Mouse (Mus musculus) testis, postnatal 10 days (tissue): ENCODE data around the gene Rbm45.

Experiments used
- DNase-seq: peaks from one replicate; pipeline ENCODE4 v3.0.0; 2021; ENCODE audit warnings: low spot score

Rbm45 gene

DNA sequence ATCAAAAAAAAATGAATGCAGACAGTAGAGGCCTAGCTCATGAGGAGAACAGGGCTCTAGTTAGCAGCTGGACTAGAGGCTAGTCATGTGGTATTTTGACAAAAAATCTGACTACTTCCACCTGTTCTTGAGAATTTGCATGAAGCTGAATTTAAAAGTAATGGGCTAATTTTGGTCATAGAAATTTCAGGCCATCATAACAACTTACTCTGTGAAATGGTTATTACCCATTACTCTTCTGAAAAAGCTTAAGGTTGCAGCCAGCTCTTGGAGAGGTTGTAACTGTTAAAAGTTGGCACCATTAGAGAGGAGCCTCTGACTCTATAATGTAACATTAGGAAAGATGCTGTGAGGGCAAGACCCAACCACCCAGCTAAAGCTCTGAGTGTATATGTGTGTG lies 16.7 kb downstream of the Rbm45 start:
- no peak for DNase-seq

GRCm38 (mm10) chr2:76400178-76400577 lies 30.4 kb downstream of the Rbm45 start:
- no peak for DNase-seq

DNA sequence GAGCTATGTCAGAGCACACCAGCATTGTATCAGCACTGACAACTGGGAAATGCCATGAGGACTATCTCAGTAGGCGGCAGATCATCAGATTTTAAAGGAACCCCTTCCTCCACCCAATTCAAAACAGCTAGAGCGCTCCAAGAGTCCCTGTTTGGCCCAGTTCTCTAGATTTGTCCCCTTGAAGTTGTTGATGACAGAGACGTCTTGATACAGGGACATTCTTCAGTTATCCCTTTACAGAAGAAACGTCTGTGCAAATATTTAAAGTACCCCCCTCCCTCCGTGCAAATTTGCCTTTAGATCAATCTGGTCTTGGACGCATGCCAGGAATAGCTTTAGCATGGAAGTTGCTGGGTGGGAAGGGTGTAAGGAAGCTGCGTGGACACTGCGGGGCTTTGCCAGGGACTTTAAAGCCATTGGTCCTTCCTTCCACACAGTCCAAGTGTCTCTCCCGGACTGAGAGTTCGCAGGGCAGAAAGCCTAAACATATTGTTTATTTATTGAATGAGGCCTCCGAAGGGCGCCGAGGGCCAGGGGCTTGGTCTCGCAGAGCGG lies 35.9 kb downstream of the Rbm45 start:
- DNase-seq, result peak; percentile 47

DNA sequence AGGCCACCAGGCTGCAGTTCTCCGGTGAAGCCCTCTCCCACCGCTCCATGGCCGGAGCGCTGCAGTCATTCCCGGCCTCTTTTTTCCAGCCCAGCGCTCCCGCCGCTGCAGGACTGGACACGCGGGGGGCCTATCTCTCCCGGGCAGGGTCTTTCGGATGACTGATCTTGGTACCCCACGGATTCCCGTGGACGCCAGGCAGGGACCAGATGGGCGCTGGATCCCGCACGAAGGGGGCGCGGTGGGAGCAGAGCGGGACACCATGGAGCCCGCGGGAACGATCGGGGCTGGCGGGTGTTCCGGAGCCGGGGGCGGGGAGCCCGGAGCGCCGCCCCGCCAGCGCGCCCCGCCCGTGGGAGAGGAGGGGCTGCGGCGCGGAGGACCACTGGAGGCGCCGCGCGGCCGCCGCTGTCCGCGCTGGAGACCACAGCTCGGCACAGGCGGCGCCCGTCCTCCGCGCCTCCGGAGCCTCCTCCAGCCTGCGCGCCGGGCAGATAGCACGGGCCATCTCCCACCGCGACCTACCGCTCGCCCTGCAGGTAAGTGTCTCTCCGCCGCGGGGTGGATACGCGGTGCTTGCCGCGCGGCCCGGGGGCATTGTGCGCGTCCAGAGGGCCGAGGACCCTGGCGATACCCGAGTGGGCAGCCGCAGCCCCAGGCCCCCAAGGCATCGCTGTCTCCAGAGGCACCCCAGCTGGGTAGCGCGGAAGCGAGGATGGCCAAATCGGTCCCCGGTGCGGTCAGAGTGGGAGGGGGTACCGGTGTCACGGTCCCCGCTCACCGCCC lies 36.6 kb downstream of the Rbm45 start, which contains the start of gene Osbpl6:
Gene Osbpl6 (plus strand): TSS at position 358 of the 786 bp plus-strand sequence.
- DNase-seq, result peak; percentile 75

GRCm38 (mm10) chr2:76406937-76407441 lies 37.2 kb downstream of the Rbm45 start:
- DNase-seq, result peak; percentile 66

DNA sequence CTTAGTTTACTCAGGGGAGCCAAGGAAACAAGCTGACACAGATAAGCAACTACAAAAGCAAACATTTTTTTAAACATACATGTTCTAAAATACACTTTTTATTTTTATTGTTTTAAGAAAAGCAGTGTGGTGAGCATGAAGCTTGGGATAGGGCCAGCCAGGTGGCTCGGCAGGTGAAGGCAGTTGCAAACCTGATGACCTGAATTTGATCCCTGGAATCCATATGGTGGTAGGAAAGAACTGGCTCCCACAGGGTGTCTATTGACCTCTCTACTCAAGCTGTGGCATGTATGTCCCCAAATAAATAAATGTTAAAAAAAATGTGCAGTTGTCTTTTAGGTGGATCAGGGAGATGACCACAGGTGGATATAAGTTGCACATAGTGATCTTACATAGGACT lies 39.7 kb downstream of the Rbm45 start:
- no peak for DNase-seq

DNA sequence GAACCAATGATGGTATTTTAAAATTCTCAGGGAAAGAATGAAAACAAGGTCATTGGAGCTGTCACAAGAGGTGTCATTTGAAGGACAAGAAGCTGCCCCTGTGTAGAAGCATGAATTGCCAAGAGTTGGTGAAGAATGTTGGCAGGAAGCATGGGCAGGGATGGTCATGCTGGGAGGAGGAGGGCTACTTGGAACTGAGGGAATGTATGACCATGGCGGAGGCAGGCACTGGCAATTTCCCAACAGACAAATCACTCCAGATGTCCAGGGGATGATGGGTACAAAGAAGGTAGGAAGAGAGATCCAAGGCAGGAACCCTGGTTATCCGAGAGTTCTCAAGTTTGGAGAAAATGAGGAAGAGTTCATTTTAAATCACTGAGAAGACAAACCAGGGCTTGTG lies 40.2 kb downstream of the Rbm45 start:
- DNase-seq, result no peak

GRCm38 (mm10) chr2:76412924-76413323 lies 43.1 kb downstream of the Rbm45 start:
- DNase-seq, result no peak

- DNase-seq, result no peak
Measured at GRCm38 (mm10) chr2:76417446-76418141, 47.8 kb downstream of the Rbm45 start.

GRCm38 (mm10) chr2:76418142-76418518 lies 48.3 kb downstream of the Rbm45 start:
- DNase-seq, result no peak

DNA sequence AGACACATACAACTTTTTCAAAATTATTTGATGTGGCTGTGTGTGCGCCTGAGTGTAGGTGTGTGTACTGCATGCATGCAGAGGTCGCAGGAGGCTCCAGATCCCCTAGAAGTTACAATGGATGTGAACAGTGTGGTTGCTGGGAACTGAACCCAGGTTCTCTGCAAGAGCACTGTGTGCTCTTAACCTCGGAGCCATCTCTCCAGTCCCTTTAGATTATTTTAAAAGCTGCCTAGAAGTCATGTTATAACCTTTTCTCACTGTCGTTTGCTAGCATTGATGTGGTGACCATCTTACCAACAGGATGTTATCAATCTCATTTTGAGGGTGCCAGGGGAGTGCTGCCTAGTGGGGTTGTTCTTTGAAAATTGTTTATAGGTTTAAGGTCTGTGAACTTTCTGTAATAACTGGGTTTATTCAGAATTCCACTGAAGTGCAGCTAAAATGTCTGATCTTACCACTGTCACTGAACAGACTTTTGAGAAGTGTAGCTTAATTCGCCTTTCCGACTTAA lies 51.7 kb downstream of the Rbm45 start:
- no peak for DNase-seq

- no peak for DNase-seq
Measured at GRCm38 (mm10) chr2:76426816-76427215, 57.0 kb downstream of the Rbm45 start.

DNA sequence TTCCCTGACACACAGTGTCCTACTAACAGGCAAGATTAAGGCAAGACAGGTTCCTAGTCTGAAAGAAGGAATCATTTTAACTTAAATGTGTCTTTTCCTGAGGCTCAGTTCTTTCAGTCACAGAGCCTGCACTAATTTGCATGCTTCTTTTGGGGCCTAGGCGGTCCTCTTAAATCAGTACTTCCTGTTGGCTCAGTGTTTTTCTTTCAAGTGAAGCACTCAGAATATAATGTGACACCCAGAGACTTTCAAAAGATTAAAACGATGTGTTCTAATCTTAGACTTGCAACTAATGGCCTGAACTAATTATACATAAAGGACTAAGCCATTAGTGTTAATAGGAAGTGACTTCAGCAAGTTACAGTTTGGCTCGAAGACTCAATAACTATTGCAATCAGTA lies 59.5 kb downstream of the Rbm45 start:
- no peak for DNase-seq

- DNase-seq, result no peak
Measured at GRCm38 (mm10) chr2:76429855-76430254, 60.1 kb downstream of the Rbm45 start.

GRCm38 (mm10) chr2:76430539-76430938 lies 60.8 kb downstream of the Rbm45 start:
- DNase-seq, result no peak
